Mouse (Mus musculus) heart, embryonic 16.5 days (tissue): ENCODE measurements around the gene Gm10134. TPM values are rescaled to one million over a fixed set of nuclear protein-coding genes. Genes with fewer than 3 reads are reported as not detected.

Experiments used
- ATAC-seq: fragments of 200-750 bp; cut with Nextera tagmentation; replicated peaks from 2 replicates; pipeline ENCODE4 v1.8.0; 2017; ENCODE audit warnings: moderate number of reproducible peaks; ENCODE audit not compliant: insufficient read depth, low FRiP score; ENCODE audit errors: extremely low read depth
- H3K27ac ChIP-seq: fragments of 300-500 bp; sonication (generic); 2 replicates; pipeline ENCODE4 v1.5.1; 2014; ENCODE audit warnings: mild to moderate bottlenecking, low read length, control low read depth, moderate library complexity
- H3K27me3 ChIP-seq: fragments of 300-500 bp; sonication (generic); 2 replicates; pipeline ENCODE4 v1.6.1; 2014; ENCODE audit warnings: low read length, mixed read lengths; ENCODE audit not compliant: control insufficient read depth, insufficient read depth
- H3K36me3 ChIP-seq: fragments of 300-500 bp; sonication (generic); 2 replicates; pipeline ENCODE4 v1.6.1; 2014; ENCODE audit not compliant: control insufficient read depth, insufficient read depth
- H3K4me1 ChIP-seq: fragments of 300-500 bp; sonication (generic); 2 replicates; pipeline ENCODE4 v1.6.1; 2014; ENCODE audit warnings: low read length, mixed read lengths; ENCODE audit not compliant: control insufficient read depth, insufficient read depth
- H3K4me2 ChIP-seq: fragments of 300-500 bp; sonication (generic); 2 replicates; pipeline ENCODE4 v1.6.1; 2014; ENCODE audit warnings: low read depth, mild to moderate bottlenecking, control low read depth, low read length
- H3K4me3 ChIP-seq: fragments of 300-500 bp; sonication (generic); 2 replicates; pipeline ENCODE4 v1.5.1; 2014; ENCODE audit warnings: mild to moderate bottlenecking, control low read depth, low read length
- H3K9ac ChIP-seq: fragments of 300-500 bp; sonication (generic); 2 replicates; pipeline ENCODE4 v1.6.1; 2014; ENCODE audit warnings: low read length, control low read depth
- H3K9me3 ChIP-seq: fragments of 300-500 bp; sonication (generic); replicated peaks from 2 replicates; pipeline ENCODE4 v1.6.1; 2016; ENCODE audit warnings: low read length; ENCODE audit not compliant: control insufficient read depth
- WGBS: fragments of 180-500 bp; shearing (Covaris S2); extraction: QIAGEN DNeasy Blood & Tissue Kit; methylation state at CpG from one replicate; pipeline ENCODE4 v1.1.7; 2014; 5-methylcytosine and 5-hydroxymethylcytosine counted together
- polyA plus RNA-seq: library from polyadenylated mRNA; unstranded; fragments of >200 nt; fragmentation: Nextera tagmentation; extraction: Ambion mirVana; gene quantifications from 2 replicates; pipeline ENCODE4 v1.2.1, GENCODE M21; 2015

Gm10134 gene
- polyA plus RNA-seq: 1.3 and 1.4 TPM in 2 replicates

DNA sequence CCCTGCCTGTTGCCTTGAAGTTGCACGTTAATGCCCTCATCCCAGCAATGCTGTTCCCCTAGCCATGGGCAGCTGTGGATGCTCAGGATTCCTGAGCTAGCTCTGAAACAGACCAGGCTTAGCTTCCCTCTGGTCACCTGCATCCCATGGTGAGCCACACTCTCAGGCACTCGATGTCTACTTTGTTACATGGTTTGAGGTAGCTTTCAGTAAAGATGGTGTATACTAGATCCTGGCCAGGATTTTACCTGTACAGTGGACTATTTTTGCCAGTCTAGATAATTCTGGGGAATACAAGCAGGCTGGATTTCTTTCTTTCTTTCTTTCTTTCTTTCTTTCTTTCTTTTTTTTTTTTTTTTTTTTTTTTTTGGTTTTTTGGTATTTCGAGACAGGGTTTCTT is at the start of gene Gm10134:
Gm10134 (plus strand) TSS at position 301 of the 400 bp plus-strand sequence.
- no peak within 1 kb of the TSS for H3K4me3 ChIP-seq
- WGBS: 50% methylated on average over 3 of the region's 3 CpGs
- H3K9me3 ChIP-seq: no peaks in the 10 kb centered on the region
- H3K27ac ChIP-seq: no peak within 1 kb of the TSS
- H3K27me3 ChIP-seq: no peaks in the 10 kb centered on the region
- no peak within 1 kb of the TSS for H3K9ac ChIP-seq
- no peaks in the 10 kb centered on the region for H3K36me3 ChIP-seq
- no peak within 1 kb of the TSS for H3K4me2 ChIP-seq
- H3K4me1 ChIP-seq: no peaks in the 10 kb centered on the region
- ATAC-seq: no peak

DNA sequence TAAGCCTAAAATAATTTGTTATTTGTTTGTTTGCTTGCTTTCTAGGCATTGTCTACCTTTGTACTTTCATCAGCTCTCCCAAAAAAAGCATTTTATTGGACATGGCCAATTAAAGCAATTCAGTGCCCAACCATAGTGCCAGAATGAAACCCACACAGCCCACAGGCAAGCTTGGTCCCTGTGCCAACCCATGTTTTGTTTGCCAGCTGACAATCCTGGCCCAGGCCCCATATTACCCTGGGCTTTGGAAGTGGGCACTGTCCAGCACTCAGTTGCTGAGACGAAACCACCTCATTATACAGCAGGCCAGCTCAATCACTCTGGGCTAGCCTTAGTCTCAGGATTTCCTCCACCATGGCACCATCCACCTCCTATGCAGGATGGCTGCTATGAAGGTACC is 49.3 kb upstream of the Gm10134 start:
- no peak overlapping the region for H3K9ac ChIP-seq
- H3K27ac ChIP-seq: no peak overlapping the region
- no peak for ATAC-seq
- H3K4me2 ChIP-seq: no peak overlapping the region
- peaks cover 5% of the 10 kb centered on the region; the same call in 1 of the 2 replicates for H3K36me3 ChIP-seq
- WGBS: 83% methylated on average over 1 of the region's 1 CpGs
- H3K9me3 ChIP-seq: no peaks in the 10 kb centered on the region
- H3K4me1 ChIP-seq: no peaks in the 10 kb centered on the region
- H3K27me3 ChIP-seq: no peaks in the 10 kb centered on the region
- no peak overlapping the region for H3K4me3 ChIP-seq

DNA sequence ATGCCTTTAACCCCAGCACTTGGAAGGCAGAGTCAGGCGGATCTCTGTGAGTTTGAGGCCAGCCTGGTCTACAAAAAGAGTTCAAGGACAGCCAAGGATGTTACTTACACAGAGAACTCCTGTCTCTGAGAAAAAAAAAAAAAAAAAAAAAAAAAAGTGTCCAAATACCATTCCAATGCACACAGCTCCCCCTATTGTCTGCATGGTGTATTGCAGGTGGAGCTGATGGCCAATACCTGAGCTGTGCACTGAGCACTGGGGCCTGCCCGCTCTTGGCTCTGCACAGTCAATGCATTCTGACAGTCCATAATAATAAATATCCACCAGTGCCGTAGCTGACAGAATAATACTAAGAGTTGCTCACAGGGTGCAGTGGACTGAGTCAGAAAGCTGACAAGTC is 42.0 kb upstream of the Gm10134 start:
- WGBS: 39% methylated on average over 3 of the region's 3 CpGs
- no peaks in the 10 kb centered on the region for H3K9me3 ChIP-seq
- peaks cover 11% of the 10 kb centered on the region for H3K4me1 ChIP-seq
- no peak overlapping the region for H3K27ac ChIP-seq
- no peak overlapping the region for H3K9ac ChIP-seq
- H3K27me3 ChIP-seq: peaks cover 7% of the 10 kb centered on the region
- ATAC-seq: no peak
- H3K4me3 ChIP-seq: no peak overlapping the region
- H3K36me3 ChIP-seq: no peaks in the 10 kb centered on the region
- H3K4me2 ChIP-seq: no peak overlapping the region

DNA sequence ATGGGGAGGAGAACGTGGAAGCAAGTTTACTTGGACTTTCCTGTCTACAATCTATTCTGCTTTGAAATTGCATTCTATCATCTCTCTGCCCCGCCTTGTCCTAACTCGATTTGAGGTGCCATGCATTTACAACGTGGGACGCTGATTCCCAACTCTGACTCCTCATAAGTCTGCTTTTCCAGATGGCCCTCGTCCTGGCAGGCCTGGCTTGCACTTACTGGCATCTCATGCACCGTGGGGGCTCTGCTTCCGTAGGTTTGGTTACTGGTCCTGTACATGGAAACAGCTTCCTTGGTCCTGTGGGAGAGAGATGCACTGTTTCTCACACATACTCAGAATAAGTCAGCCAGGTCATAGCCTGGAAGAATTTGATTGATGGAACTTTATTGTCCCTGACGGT is 41.0 kb upstream of the Gm10134 start:
- Histone ChIP-seq H3K36me3 (peaks cover 9% of the 10 kb centered on the region), H3K27me3 (peaks cover 7% of the 10 kb centered on the region), H3K4me2 (no peak overlapping the region), H3K9ac (no peak overlapping the region), H3K27ac (no peak overlapping the region), H3K4me1 (peaks cover 11% of the 10 kb centered on the region), H3K4me3 (no peak overlapping the region), H3K9me3 (no peaks in the 10 kb centered on the region)
- no peak for ATAC-seq
- WGBS: 75% methylated on average over 9 of the region's 9 CpGs

DNA sequence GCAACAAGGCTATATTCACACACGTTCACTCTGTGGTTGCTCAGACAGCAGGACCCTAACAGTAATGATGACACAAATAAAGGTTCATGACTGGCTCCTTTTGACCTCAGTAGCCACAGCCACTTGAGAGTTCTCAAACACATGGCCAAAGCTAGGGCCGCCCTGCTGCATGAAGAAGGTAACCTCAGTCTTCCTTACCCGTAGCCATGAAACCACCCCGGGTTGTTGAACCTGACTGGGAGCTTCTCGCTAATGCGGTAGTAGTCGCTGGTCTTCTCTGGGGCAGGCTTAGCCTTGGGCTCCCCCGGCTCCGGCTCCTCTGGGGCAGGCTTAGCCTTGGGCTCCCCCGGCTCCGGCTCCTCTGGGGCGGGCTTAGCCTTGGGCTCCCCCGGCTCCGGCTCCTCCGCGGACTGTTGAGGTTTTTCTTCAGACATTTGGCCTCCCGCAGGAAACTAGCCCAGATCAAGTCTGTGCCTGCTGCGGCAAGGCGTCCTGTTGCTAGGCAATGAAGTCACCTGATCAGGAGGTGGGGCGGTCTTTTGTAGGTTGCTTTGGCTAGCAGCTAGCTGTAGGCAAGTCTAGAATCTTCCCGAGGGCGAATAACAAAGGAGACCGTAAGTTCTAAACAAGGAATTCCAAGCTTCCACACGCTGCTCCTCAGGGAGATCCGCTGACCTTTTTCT is 39.9 kb upstream of the Gm10134 start, which contains the start of gene 1700007K13Rik:
1700007K13Rik (minus strand) TSS at position 497 of the 683 bp plus-strand sequence.
- peaks cover 7% of the 10 kb centered on the region for H3K27me3 ChIP-seq
- H3K4me3 ChIP-seq: peak within 1 kb of the TSS; percentile 41
- WGBS: 5% methylated on average over 25 of the region's 25 CpGs
- ATAC-seq: peak; percentile 47; the same call in 1 of the 2 replicates
- peaks cover 11% of the 10 kb centered on the region for H3K4me1 ChIP-seq
- peaks cover 19% of the 10 kb centered on the region for H3K36me3 ChIP-seq
- no peaks in the 10 kb centered on the region for H3K9me3 ChIP-seq
- H3K4me2 ChIP-seq: peak within 1 kb of the TSS; percentile 68
- no peak within 1 kb of the TSS for H3K27ac ChIP-seq
- H3K9ac ChIP-seq: peak within 1 kb of the TSS; percentile 65

DNA sequence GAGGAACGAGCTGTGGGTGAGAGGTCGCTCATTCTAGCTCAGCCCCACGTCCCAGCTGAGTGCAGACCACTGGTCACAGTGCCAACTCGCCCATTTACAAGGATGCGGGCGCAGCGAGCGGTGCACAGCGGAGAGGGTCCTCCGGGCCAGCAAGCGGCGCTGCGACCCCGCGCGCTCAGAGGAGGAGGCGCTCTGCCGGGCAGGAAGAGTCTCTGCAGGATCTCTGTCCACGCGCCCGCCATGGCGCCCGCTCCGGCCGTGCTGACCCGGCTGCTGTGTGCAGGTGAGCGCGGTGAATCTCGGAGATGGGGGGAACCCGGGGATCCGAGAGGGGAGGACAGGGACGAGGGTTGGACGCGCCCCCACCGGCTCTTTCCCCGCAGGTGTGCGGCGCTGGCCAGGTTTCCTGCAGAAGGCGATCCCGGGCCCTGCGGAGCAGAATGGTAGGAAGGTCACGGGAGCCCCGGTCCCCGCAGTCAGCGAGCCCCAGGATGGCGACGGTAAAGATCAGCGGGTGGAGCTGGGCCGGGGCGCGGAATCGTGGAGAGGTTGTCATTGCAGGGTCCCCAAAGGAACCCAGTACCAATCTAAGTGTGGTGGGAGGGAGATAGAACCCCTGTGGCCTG is 37.9 kb upstream of the Gm10134 start, which contains the start of gene Mrps2:
Mrps2 (plus strand) TSS at position 207 of the 626 bp plus-strand sequence.
- H3K27me3 ChIP-seq: peaks cover 7% of the 10 kb centered on the region
- peak within 1 kb of the TSS; percentile 74 for H3K4me2 ChIP-seq
- H3K4me3 ChIP-seq: peak within 1 kb of the TSS; percentile 87
- ATAC-seq: peak; percentile 91
- peak within 1 kb of the TSS; percentile 92 for H3K9ac ChIP-seq
- WGBS: under 1% methylated on average over 52 of the region's 52 CpGs
- peak within 1 kb of the TSS; percentile 17; the same call in 1 of the 2 replicates for H3K27ac ChIP-seq
- peaks cover 11% of the 10 kb centered on the region for H3K4me1 ChIP-seq
- peaks cover under 1% of the 10 kb centered on the region; the same call in 1 of the 2 replicates for H3K9me3 ChIP-seq
- peaks cover 29% of the 10 kb centered on the region for H3K36me3 ChIP-seq

DNA sequence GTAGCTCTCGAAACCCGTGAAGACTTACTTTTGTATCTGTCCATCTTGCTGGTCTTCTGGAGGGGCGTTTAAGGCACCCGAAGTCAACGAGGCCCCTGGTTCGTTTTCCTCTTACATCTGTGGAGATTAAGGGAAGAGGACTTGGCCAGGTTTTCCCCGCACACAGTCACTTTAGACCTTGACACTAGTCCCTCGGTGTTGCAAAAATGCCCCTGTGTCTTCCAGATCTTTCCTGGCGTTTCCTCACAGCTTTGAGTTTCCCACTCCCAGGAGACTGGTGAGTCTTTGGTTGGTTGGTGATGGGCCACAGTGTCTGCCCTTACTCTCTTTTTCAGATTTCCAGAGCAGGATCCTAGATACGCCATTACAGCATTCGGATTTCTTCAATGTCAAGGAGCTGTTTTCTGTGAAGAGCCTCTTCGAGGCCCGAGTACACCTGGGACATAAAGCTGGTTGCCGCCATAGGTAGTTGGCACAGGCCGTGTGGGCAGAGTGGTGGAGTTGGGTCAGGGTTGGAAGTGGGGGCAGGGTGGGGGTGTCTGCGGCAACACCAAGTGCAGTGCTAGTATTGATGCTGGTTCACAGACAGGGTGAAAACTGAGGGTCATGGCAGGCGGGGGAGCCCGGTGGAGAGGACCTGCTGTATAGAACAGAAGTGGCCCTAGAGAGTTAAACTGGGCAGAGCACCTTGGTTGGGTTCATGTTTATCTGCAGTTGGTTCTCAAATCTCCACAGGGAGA is 37.2 kb upstream of the Gm10134 start:
- WGBS: 54% methylated on average over 18 of the region's 18 CpGs
- peaks cover 7% of the 10 kb centered on the region for H3K27me3 ChIP-seq
- no peak for ATAC-seq
- H3K4me1 ChIP-seq: peaks cover 11% of the 10 kb centered on the region
- peak overlapping the region; percentile 74 for H3K4me2 ChIP-seq
- H3K9ac ChIP-seq: peak overlapping the region; percentile 92
- peaks cover 3% of the 10 kb centered on the region; the same call in 1 of the 2 replicates for H3K9me3 ChIP-seq
- no peak overlapping the region for H3K27ac ChIP-seq
- peaks cover 32% of the 10 kb centered on the region for H3K36me3 ChIP-seq
- peak overlapping the region; percentile 87 for H3K4me3 ChIP-seq

DNA sequence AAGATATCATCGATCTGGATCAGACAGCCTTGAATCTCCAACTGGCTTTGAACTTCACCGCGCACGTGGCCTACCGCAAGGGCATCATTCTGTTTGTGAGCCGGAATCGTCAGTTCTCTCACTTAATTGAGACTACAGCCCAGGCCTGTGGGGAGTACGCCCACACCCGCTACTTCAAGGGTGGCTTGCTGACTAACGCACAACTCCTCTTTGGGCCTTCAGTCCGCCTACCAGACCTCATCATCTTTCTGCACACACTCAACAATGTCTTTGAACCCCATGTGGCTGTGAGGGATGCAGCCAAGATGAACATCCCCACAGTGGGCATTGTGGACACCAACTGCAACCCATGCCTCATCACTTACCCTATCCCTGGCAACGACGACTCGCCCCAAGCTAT is 36.4 kb upstream of the Gm10134 start:
- Histone ChIP-seq H3K27me3 (peaks cover 7% of the 10 kb centered on the region), H3K9me3 (peaks cover 3% of the 10 kb centered on the region; the same call in 1 of the 2 replicates), H3K36me3 (peaks cover 32% of the 10 kb centered on the region), H3K9ac (no peak overlapping the region), H3K4me3 (no peak overlapping the region), H3K4me2 (no peak overlapping the region), H3K4me1 (peaks cover 11% of the 10 kb centered on the region), H3K27ac (no peak overlapping the region)
- WGBS: 97% methylated on average over 14 of the region's 14 CpGs
- ATAC-seq: no peak
